In the genomic region with DNA sequence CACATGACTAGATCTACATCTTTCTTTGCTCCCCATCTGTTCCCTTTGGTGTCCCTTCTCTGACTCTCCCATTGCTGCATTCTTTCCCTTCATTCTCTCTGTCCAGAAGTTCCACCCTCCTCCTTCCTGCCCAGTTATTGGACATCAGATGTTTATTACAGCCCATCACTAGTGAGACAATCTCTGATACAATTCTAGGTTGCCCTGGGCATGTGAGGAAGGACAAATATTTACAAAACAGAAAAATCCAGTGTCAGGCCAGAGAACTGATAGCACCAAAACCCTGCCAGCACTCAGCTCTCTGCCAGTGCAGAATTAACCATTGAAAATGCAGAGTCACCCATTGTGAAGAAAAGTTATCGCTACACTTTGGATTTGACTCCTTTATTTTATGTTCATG, we compare ENCODE assay signal across 15 mouse cellular contexts.
"Had no signal": no experiment of that assay in that cellular context is flagged by ENCODE, and none has a peak within 500 bp of the region (broad histone marks: within the 10 kb centered on the region; RNA-seq: fewer than 3 reads in every experiment).

No protein-coding gene starts in this region.

- H3K36me3 ChIP-seq: neural tube, embryonic 15.5 days; stomach, embryonic 15.5 days had no signal

- DNase-seq: retina, postnatal 1 day; right cerebral cortex, adult 18-20 months; right cerebral cortex, postnatal 14 days; right cerebral cortex, postnatal 25 days; right cerebral cortex, postnatal 4 days; spleen, adult 18-20 months; thymus, adult 18-20 months; thymus, adult 2 months; thymus, postnatal 14 days; thymus, postnatal 25 days; thymus, postnatal 36 days; thymus, postnatal 4 days had no signal

- H3K4me1 ChIP-seq: neural tube, embryonic 15.5 days; stomach, embryonic 15.5 days had no signal

- H3K4me2 ChIP-seq: neural tube, embryonic 15.5 days; stomach, embryonic 15.5 days had no signal

- H3K4me3 ChIP-seq: neural tube, embryonic 15.5 days; stomach, embryonic 15.5 days had no signal

- H3K27me3 ChIP-seq: neural tube, embryonic 15.5 days; stomach, embryonic 15.5 days had no signal

- H3K27ac ChIP-seq: neural tube, embryonic 15.5 days; stomach, embryonic 15.5 days; stomach, postnatal 0 days had no signal

- H3K9ac ChIP-seq: neural tube, embryonic 15.5 days; stomach, embryonic 15.5 days had no signal

- H3K9me3 ChIP-seq: neural tube, embryonic 15.5 days; stomach, embryonic 15.5 days had no signal
